Mouse (Mus musculus) adrenal gland, adult (tissue): ENCODE results near the gene Immp2l.

Source experiments
- DNase-seq, 2 experiments: peaks; one replicate each; pipeline ENCODE4 v3.0.0; 2022 to 2023; ENCODE audit warnings: low spot score in 1 of 2; ENCODE audit not compliant: inconsistent age in 2 of 2

Immp2l gene

DNA sequence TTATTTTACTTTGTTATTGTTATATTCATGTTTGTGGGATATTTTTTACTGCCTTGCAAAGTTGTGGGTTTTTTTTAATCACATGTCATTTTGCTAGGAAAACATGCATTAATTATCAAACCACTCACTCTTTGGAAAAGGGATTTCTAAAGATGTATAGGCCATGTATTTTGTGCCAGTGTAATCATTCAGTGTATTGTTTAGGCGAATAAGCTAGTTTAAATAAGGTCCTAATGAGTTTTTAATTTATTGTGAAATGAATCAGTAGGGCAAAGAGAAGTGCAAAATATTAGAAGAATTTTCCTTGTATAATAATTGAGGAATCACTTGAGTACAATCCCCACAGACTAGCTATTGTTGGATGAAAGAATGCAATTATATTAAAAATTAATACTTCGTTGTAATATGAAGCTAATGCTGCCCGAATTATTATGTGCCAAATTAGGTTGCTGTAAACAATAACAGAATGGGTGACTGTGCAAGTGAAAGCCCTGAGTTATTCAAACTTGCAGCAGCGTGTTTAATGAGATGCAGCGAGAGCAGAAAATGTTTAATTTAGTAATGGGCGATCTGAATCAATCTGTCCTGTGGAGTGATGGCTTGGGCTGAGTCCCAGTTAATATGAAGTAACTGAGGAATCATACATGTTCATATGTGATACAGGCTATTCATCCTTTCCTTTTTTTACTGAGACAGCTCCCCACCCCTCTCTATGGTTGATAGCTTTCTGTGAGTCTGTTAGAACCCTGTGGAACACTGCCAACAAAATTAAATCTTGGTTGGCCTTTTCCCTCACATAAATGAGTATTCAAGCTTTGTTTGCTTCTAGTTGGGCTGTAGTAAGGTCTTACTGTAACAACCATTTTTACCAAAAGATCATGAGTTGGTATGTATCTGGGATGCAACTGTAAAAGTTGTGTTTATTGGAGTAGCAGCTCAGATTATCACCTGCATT lies 285.1 kb downstream of the Immp2l start:
- no peak for DNase-seq

DNA sequence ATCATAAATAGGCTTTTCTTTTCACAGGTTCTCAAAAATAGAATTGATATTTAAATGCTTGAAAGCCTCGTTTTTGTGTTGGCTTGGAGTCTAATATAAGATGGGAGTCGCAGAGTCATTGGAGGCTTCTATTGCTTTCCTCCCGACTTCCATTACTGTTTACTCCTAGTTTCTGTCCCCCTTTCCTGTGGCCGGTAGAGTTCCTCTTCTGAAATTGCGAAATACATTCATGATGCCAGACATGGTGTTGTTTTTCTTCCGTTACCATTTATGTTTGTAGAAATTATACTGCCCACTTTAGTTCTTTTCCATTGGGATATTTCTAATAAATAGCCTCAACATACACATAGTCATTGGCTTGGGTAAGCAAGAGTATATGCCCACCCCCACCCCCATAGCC lies 289.5 kb downstream of the Immp2l start:
- no peak for DNase-seq

DNA sequence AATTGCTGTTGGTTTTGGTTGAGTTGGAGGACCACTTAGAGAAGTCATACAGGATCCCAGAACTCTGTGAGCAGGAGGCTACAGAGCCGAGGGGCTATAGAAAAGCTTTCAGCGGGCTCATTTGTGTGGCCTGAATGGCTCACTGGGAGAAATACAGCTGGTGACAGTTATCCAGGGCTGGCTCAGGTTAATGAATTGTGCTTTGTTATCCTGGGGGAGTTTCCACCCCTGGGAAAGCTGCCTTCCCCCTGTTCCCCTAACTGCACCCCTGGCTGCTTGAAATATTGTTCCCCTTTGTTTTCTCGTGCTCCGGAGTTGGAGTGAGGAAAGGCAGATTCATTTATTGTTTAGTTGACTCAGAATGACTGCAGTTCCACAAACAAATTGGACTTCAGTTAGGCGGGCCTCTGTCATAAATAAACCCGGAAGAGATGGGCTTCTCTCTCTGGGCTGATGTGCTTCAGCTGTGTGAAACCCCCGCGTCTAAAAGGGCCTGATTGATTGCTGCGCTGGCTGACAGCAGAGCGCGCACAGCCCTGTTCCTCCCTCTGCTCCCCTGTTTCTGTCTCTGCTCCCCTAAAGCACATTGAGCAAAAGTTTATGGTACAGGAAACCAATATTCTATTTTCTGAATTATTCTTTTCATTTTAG lies 291.0 kb downstream of the Immp2l start:
- DNase-seq, result no peak

DNA sequence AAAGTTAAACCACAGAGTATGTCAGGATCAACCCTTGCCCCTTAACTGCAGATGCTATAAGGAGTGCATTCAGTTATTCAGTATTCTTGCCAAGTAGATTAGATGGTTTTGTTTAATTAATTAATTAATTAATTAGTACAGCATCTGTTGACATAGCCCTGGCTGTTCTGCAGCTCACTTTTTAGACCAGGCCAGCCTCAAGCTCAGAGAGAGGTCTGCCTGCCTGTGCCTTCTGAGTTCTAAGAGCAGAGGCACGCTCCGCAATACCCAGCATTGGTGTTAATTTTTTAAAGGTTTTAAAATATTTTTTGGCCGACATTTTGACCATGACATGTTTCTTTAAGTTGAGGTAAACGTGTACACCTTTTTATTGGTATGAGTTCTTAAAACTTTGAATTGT lies 292.0 kb downstream of the Immp2l start:
- no peak for DNase-seq

DNA sequence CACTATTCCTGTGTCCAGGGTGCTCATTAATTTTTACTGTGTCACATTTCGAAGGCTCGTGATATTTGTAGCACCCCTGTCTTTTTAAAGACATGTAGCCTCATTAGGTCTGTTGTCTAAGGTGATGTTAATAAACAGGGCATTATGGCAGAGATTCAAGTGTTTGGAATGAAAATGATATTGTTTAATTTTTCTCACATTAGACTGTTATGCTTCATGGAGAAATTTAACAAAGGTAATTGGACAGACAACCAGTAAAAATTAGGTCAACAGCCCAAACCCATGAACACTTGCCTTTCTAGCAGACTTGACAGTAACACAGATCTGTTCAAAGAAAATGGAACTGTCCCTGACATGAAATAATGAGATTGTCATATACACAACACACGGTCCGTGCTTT lies 292.5 kb downstream of the Immp2l start:
- DNase-seq, result no peak

DNA sequence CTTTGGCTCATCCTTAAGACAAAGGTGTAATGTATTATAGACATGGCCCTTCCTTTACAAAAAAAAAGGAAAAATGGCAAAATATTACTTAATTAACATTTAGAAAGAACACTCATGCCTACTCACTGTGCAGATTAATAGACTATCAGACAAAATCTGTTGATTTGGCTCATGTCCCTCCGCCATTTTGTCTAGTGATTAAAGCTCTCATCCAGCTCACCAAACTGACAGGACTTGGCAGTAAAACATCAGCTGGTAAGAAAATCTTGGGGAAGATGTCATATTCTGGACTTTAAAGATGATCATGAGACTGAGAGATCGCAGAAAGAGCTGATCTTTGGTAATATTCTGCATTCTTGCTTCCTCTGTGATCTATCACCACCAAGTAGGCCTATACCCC lies 293.5 kb downstream of the Immp2l start:
- DNase-seq, result no peak

DNA sequence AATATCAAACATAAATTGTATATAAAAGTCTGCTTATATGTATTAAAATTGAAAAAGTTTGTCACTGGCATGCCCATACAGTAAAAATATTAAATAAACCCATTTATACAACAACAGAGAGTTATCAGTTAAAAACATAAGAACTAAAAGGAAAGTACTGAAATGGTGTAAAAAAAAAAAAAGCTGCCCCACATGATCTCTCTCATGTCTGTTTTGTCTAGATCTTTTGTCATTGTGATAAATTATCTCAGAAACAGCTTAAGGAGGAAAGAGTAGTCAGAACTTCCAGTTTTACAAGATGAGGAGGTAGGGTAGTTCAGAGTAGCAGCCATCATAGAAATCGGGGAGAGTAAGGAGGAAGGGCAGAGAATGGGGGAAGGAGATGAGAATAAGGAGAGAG lies 298.1 kb downstream of the Immp2l start:
- no peak for DNase-seq

DNA sequence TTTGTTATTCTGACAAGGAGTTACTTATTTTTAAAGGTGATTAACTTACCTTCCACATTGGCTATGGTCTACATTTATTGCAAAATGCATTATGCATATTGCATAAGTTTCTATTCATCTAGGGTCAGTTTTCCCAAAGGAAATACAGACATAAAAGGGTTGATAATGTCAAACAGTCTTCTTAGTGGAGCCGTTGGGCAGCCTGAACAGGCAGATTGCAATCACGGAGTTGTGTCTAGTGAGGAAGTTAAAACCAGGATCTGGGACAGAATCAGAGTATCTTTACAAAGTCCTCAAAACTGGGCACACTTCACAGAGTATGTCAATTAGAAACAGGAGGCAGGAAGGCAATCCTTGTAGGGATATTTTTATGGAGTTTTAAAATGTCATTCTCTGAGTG lies 300.5 kb downstream of the Immp2l start:
- DNase-seq, result peak in 1 of 2 experiments; percentile 33

DNA sequence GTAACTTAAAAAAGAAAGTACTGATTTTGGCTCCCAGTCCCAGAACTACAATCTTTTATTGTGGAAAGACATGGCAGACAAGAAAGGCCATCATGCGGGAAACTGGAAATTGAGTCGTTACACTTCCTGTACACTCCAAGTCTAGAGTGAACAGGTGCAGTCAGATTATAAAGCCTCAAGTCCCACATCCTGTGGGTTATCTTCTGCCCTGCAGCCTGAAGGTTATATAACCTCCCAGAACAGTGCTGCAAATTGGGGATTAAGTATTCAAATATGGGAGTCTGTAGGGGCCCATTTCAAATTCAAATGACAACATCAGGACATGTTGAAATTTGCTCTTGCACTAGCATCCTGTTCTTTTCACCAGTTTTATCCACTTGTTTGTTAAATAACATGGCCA lies 301.9 kb downstream of the Immp2l start:
- DNase-seq, result no peak

DNA sequence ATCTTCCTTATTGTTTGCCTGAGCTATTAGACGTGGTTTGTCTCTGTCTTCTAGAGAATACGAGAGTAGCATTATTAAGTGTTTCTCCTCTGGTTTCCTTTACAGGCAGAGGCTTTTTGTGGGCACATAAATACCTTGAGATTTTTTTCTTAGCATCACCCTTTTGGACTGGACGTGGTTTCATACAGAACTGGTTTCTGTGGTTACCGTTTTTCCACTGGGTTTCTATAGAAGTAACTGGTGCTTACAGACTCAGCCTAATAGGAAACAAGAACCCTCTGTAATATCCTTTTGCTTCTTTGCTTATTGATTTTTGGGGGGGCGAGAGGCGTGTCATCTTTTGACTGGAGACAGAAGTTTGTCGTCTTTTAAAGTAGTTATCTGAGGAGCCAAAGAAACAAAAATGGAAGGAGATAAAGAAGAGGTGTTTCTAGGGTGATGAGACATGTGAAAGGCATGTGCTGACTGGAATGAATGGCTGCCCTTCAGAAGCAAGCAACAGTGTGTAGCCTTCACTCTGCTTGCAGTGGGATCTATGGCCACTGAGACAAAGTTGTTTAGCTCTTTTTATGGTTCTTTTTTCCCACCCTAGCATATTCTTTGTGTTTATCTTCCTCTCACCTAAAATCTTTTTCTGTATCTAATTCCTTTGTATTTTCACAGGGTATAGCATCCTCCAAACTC lies 307.2 kb downstream of the Immp2l start:
- no peak for DNase-seq

DNA sequence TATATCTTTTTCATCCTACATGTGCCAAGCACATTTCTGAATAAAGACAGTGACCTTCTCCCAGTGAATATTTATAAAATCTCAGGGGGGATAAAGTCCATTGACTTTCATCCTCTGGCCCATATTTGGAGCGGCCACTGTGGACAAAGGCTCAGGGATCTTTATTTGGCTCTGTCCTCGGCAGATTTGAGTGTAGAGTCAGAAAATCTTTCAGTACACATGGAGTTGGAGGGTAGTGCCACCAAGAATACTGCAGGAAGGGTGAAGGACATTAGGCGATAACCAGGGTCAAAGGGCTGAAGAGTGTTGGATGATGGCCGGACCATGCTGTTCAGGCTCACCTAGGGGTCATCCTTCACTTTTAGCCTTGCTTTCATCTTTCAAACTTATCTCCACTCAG lies 321.7 kb downstream of the Immp2l start:
- no peak for DNase-seq

DNA sequence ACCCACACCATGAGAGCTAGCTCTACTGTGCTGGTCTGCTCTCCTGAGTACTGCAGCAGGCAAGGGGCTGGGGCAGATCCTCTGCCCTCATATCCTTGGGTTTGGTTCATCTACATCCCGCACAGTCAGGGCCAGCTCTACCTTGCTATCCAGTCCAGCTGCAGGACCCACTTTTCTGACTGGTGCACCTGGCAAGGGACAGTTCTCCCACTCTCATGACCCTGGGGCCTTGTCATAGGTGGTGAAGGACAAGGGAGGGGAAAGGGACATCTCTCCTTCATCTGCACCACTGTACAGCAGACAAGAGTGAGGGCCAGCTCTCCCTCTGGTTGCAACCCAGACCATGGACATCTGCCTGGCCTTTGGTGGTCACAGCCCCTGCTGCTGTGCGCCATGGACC lies 323.6 kb downstream of the Immp2l start:
- DNase-seq, result no peak

DNA sequence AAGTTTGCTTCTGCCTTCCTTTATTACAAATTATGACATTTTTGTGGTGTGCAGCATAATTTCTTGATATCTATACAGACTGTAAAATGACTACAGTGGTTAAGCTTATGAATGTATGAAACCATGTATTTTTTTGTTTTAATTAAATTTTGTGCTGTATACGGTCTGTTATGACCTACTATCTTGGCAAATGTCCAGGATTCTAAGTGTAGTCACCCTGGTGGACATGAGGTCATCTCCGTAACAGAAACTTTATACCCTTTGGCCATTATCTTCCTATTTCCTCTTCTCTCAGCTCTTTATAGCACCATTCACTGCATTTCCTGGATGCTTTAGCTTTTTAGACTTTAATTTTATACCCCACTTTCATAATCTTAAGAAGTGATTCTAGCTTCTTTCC lies 325.5 kb downstream of the Immp2l start:
- DNase-seq, result no peak

DNA sequence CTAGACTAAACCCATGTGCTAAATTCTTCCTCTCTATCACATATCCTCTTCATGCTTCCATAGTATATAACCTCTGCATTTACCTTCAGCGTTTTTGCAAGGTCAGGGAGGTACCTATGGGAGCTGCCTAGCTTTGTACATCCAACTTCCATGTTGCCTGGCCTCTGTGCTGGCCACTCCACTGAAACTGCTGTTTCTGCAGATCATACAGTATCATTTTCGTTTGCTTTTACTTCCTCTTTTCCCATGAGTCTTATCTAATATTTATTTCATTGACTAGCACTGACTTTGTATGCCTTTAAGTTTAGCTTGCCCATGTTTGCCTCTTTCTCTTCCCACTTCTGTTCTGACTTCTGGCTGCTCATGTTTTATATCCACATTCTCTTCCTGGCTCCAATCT lies 325.9 kb downstream of the Immp2l start:
- no peak for DNase-seq

DNA sequence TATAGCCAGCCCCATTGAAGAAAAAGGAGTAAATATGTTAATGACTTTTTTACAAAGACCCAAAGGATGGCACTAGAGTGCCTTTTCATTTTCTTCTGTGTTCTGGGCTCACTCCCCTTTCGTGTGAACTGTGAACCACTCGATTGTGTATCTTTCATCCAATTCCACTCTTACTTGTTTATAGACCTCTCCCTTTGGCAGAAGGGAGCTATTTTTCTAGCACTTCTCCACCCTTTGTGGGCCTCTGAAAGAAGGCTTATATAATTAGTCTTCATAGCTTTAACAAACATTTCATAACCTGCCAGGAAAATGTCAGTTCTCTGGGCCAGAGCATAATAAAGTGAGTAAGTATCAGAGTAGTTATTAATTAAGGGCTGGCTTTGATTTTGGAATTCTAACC lies 327.4 kb downstream of the Immp2l start:
- DNase-seq, result no peak

DNA sequence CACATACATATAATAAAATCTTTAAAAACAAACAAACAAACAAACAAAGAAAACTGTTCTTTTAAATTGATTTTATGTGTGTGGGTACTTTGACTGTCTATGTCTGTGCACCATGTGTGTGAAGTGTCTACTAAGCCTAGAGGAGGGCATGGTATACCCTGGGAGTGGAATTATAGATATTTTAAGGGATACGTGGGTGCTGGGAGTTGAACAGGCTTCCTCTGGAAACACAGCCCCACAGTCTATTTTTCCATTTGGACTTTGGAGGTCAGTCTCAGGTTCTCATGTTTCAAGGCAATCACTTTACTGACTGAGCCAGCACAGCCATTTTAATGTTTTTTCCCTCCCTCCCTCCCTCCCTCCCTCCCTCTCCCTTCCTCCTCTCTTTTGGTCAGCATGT lies 331.0 kb downstream of the Immp2l start:
- no peak for DNase-seq

DNA sequence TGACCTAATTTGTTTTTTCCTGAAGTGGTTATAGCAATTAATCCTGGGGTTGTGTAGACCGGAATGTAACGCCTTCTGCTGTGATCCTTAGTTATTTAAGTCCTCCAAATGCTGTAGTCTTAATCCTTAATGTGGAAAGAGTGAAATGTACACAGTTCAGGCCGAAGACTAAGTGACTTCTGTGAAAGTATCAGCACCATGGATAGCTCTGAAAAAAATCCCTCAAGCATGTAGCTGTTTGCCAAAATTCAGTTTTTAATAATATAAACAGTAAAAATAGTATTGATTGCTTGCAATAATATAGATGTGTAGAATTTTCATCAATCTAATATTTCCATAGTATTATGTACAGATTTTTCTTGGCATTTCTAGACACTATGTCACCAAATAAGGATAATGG lies 332.1 kb downstream of the Immp2l start:
- no peak for DNase-seq

DNA sequence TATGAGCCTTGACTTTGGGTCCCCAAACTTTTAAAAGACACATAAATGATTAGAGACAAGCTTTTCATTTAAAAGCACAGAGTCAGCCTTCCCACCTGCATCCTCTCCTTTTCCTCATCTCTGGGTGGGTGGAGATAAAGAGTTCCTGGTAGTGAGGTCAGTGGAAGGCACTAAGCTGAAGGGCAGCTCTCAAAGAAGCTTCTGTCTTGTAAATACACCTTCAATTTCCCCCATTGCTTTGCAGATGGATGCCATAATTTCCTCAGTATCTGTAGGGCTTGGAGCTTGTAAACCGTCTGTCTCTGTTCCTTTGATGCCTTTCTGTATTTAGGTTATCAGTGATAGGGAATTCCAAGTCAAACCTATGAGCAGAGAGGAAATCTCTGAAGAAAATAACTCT lies 362.8 kb downstream of the Immp2l start:
- no peak for DNase-seq

DNA sequence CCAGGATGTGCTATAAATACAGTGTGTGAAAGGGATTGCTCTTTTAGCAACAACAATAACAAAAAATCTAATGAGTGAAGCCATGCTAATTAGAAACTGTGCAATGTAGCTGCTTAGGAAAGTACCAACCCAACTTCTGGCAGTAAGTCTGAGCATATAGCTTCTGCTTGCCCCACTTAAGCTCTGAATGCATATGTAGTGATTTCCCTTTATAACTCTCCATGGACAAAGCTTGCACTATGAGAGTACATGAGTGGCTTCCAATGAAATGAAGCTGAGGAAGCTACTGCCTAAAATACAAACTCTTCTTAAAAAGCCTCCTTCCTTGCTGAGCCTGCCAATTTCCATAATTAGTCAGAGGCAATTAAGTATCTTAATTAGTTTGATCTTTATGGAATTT lies 370.3 kb downstream of the Immp2l start:
- no peak for DNase-seq

DNA sequence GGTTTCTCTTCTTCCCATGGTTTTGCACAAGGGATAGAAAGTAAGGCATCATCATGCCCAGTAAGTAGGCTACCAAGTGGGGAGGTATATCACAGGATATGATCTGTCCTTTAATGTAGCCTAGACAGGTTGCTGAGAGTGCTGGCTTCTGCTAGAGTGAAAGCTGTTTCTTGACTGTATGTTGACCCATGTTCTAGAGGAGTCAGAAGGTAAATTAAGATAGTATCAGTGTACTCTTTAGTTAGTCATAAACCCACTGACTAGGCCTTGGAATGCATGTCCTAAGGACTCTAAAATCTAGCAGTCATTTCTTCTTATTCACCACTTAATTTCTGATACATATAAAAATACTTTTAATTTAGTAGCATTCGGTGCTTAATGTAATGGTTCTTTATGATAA lies 377.2 kb downstream of the Immp2l start:
- no peak for DNase-seq

DNA sequence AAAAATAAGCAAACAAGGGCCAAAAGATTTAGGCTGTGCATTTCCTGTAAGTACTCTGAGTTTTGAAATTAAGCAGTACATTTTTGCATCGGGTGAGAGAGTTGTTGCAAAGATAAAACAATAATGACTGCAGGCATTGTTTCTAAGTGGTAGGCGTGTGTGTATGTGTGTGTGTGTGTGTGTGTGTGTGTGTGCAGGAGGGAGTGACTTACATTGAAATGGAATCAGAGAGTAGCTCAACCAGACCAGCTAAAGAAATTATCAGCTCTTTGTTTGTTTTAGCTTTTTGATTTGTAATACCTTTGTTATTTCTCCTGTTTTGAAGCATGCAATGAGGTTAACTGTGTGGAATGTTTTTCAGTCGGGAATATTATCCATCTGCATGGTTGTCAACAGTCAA lies 378.0 kb downstream of the Immp2l start:
- DNase-seq, result no peak

DNA sequence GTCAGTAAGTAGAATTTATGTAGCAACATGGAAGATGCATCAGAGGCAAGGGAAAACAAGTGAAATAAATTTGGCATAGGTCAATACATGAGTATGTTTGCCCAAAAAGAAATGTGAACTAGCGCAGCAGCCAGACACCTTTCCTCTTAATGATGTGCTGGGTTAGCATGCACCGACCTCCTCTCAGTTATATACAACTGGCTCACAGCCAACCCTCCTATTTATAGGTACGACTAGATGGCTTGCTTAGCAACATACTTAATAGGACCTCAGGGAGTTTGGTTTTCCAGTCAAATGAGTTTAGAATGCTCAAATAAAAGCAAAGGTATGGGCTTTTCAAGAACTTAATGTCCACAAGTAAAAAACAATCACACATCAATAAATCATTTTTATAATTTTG lies 385.5 kb downstream of the Immp2l start:
- DNase-seq, result no peak
